Mouse (Mus musculus) neutrophil, adult 65 days (primary cell): Measurements from ENCODE around the gene Tc2n. TPM values are rescaled to one million over a fixed set of nuclear protein-coding genes. Genes with fewer than 3 reads are reported as not detected.

Experiments
- total RNA-seq: library from RNA; stranded (reverse); gene quantifications from 2 replicates; pipeline ENCODE4 v1.2.4, GENCODE M21; 2023

Tc2n gene
- total RNA-seq = not detected in 2 replicates

GRCm38 (mm10) chr12:101718054-101718754 is at the start of gene Tc2n:
TSS of gene Tc2n (minus strand) at chr12:101718523.

Other genes with a start within 250 kb of the Tc2n start
- gene Fbln5, start 100.5 kb upstream of the Tc2n start, total RNA-seq = not detected in 2 replicates
- gene Trip11, start 194.7 kb upstream of the Tc2n start, total RNA-seq = 59.6 and 75.2 TPM in 2 replicates
- gene Atxn3, start 239.7 kb upstream of the Tc2n start, total RNA-seq = 24.5 and 33.1 TPM in 2 replicates